Mouse (Mus musculus) liver, postnatal 0 days (tissue): ENCODE data around the gene Epha2. TPM values are rescaled to one million over a fixed set of nuclear protein-coding genes. Genes with fewer than 3 reads are reported as not detected.
A peak's percentile ranks its signal among the peaks of the same experiment; 100 is the strongest.

Experiments used
- ATAC-seq: fragments of 200-750 bp; cut with Nextera tagmentation; 2 replicates; pipeline ENCODE4 v1.8.0; 2017; ENCODE audit warnings: mild to moderate bottlenecking, moderate library complexity
- DNase-seq: peaks from one replicate; pipeline ENCODE4 v3.0.0-alpha.2; 2016
- H3K27ac ChIP-seq: fragments of 300-500 bp; sonication (generic); 2 replicates; pipeline ENCODE4 v1.5.1; 2014; ENCODE audit warnings: antibody characterized with exemption, moderate library complexity, mild to moderate bottlenecking, low read depth
- H3K27me3 ChIP-seq: fragments of 300-500 bp; sonication (generic); 2 replicates; pipeline ENCODE4 v1.6.1; 2014; ENCODE audit warnings: low read length, control low read depth, mixed read lengths; ENCODE audit not compliant: insufficient read depth
- H3K36me3 ChIP-seq: fragments of 300-500 bp; sonication (generic); replicated peaks from 2 replicates; pipeline ENCODE4 v1.6.1; 2014; ENCODE audit warnings: mild to moderate bottlenecking, control low read depth, low read length, moderate library complexity, mixed read lengths; ENCODE audit not compliant: insufficient read depth
- H3K4me1 ChIP-seq: fragments of 300-500 bp; sonication (generic); 2 replicates; pipeline ENCODE4 v1.6.1; 2014; ENCODE audit warnings: antibody characterized with exemption, mild to moderate bottlenecking, control low read depth; ENCODE audit not compliant: insufficient read depth
- H3K4me2 ChIP-seq: fragments of 300-500 bp; sonication (generic); 2 replicates; pipeline ENCODE4 v1.6.1; 2014; ENCODE audit warnings: low read depth, mild to moderate bottlenecking, low read length, moderate library complexity, mixed read lengths
- H3K4me3 ChIP-seq: fragments of 300-500 bp; sonication (generic); 2 replicates; pipeline ENCODE4 v1.5.1; 2014; ENCODE audit warnings: low read depth, low read length
- H3K9ac ChIP-seq: fragments of 300-500 bp; sonication (generic); replicated peaks from 2 replicates; pipeline ENCODE4 v1.6.1; 2014; ENCODE audit warnings: mild to moderate bottlenecking, moderate library complexity
- H3K9me3 ChIP-seq: fragments of 300-500 bp; sonication (generic); 2 replicates; pipeline ENCODE4 v1.6.1; 2016; ENCODE audit warnings: mild to moderate bottlenecking, control low read depth, low read length, mixed read lengths
- CTCF ChIP-seq: sonication (generic); IDR thresholded peaks from 2 replicates; pipeline ENCODE4 v1.5.1; 2016; ENCODE audit warnings: antibody characterized with exemption, low read depth
- EP300 ChIP-seq: IDR thresholded peaks from 2 replicates; pipeline ENCODE4 v1.6.1; 2016; ENCODE audit warnings: antibody characterized with exemption, low read depth, mild to moderate bottlenecking
- WGBS: fragments of 180-500 bp; shearing (Covaris S2); extraction: QIAGEN DNeasy Blood & Tissue Kit; methylation state at CpG from one replicate; pipeline ENCODE4 v1.1.7; 2014; ENCODE audit not compliant: insufficient replicate concordance; 5-methylcytosine and 5-hydroxymethylcytosine counted together
- polyA plus RNA-seq: library from polyadenylated mRNA; unstranded; fragments of >200 nt; fragmentation: Nextera tagmentation; extraction: Ambion mirVana; gene quantifications from 2 replicates; pipeline ENCODE4 v1.2.1, GENCODE M21; 2015

Epha2 gene
- polyA plus RNA-seq, 1 experiment from 2014 or later = 1.5 TPM

GRCm38 (mm10) chr4:141314745-141315144 lies 13.7 kb downstream of the Epha2 start:
- H3K36me3 ChIP-seq = peaks cover 25% of the 10 kb centered on the region
- TF ChIP-seq CTCF (no peak), EP300 (no peak)
- no peak overlapping the region for H3K9ac ChIP-seq
- H3K9me3 ChIP-seq = no peaks in the 10 kb centered on the region
- no peak overlapping the region for H3K27ac ChIP-seq
- DNase-seq (no peak), ATAC-seq (no peak)
- no peaks in the 10 kb centered on the region for H3K27me3 ChIP-seq
- peaks cover 30% of the 10 kb centered on the region for H3K4me1 ChIP-seq
- 79% methylated on average over 6 of the region's 6 CpGs for WGBS
- H3K4me2 ChIP-seq = no peak overlapping the region
- H3K4me3 ChIP-seq = no peak overlapping the region

GRCm38 (mm10) chr4:141316023-141316422 lies 15.0 kb downstream of the Epha2 start:
- TF ChIP-seq CTCF (no peak), EP300 (no peak)
- Histone ChIP-seq H3K27ac (no peak overlapping the region), H3K4me1 (peaks cover 23% of the 10 kb centered on the region), H3K4me3 (no peak overlapping the region), H3K36me3 (peaks cover 25% of the 10 kb centered on the region), H3K9me3 (no peaks in the 10 kb centered on the region), H3K27me3 (no peaks in the 10 kb centered on the region), H3K4me2 (no peak overlapping the region), H3K9ac (no peak overlapping the region)
- 50% methylated on average over 7 of the region's 7 CpGs for WGBS
- DNase-seq (no peak), ATAC-seq (no peak)

GRCm38 (mm10) chr4:141316498-141317180 lies 15.6 kb downstream of the Epha2 start:
- no peak overlapping the region for H3K27ac ChIP-seq
- no peak for DNase-seq
- H3K4me2 ChIP-seq = no peak overlapping the region
- H3K9ac ChIP-seq = no peak overlapping the region
- TF ChIP-seq CTCF (no peak), EP300 (no peak)
- peak; percentile 21; the same call in 1 of the 2 replicates for ATAC-seq
- peaks cover 25% of the 10 kb centered on the region for H3K36me3 ChIP-seq
- H3K9me3 ChIP-seq = no peaks in the 10 kb centered on the region
- H3K4me1 ChIP-seq = peaks cover 20% of the 10 kb centered on the region
- no peaks in the 10 kb centered on the region for H3K27me3 ChIP-seq
- no peak overlapping the region for H3K4me3 ChIP-seq
- WGBS = 80% methylated on average over 18 of the region's 18 CpGs

- Histone ChIP-seq H3K4me3 (no peak overlapping the region), H3K27me3 (no peaks in the 10 kb centered on the region), H3K27ac (no peak overlapping the region), H3K4me1 (peaks cover 9% of the 10 kb centered on the region), H3K9me3 (no peaks in the 10 kb centered on the region), H3K9ac (no peak overlapping the region), H3K4me2 (no peak overlapping the region), H3K36me3 (peaks cover 34% of the 10 kb centered on the region)
- TF ChIP-seq EP300 (no peak), CTCF (no peak)
- DNase-seq = no peak
- WGBS = 65% methylated on average over 7 of the region's 7 CpGs
- ATAC-seq = no peak
These were observed 16.9 kb downstream of the Epha2 start for GRCm38 (mm10) chr4:141317914-141318313.

- DNase-seq (no peak), ATAC-seq (no peak)
- WGBS = 64% methylated on average over 11 of the region's 11 CpGs
- TF ChIP-seq EP300 (no peak), CTCF (no peak)
- Histone ChIP-seq H3K27me3 (no peaks in the 10 kb centered on the region), H3K27ac (no peak overlapping the region), H3K4me3 (no peak overlapping the region), H3K4me2 (no peak overlapping the region), H3K36me3 (peaks cover 35% of the 10 kb centered on the region), H3K4me1 (peaks cover 5% of the 10 kb centered on the region; the same call in 1 of the 2 replicates), H3K9ac (no peak overlapping the region), H3K9me3 (no peaks in the 10 kb centered on the region)
These were observed 21.5 kb downstream of the Epha2 start for GRCm38 (mm10) chr4:141322526-141322925.

- no peak overlapping the region for H3K4me3 ChIP-seq
- peaks cover 5% of the 10 kb centered on the region; the same call in 1 of the 2 replicates for H3K4me1 ChIP-seq
- no peak for TF ChIP-seq CTCF
- no peak for TF ChIP-seq EP300
- no peak for ATAC-seq
- H3K27ac ChIP-seq = no peak overlapping the region
- no peak overlapping the region for H3K4me2 ChIP-seq
- H3K36me3 ChIP-seq = peaks cover 21% of the 10 kb centered on the region
- H3K9me3 ChIP-seq = no peaks in the 10 kb centered on the region
- 61% methylated on average over 6 of the region's 6 CpGs for WGBS
- no peak overlapping the region for H3K9ac ChIP-seq
- H3K27me3 ChIP-seq = no peaks in the 10 kb centered on the region
- DNase-seq = no peak
These were observed 23.7 kb downstream of the Epha2 start for GRCm38 (mm10) chr4:141324771-141325191.
